Mouse (Mus musculus) heart, embryonic 16.5 days (tissue): ENCODE measurements around the gene Mustn1. TPM values are rescaled to one million over a fixed set of nuclear protein-coding genes. Genes with fewer than 3 reads are reported as not detected.

Source experiments
- polyA plus RNA-seq: library from polyadenylated mRNA; unstranded; fragments of >200 nt; fragmentation: Nextera tagmentation; extraction: Ambion mirVana; gene quantifications from 2 replicates; pipeline ENCODE4 v1.2.1, GENCODE M21; 2015

The Mustn1 gene
- polyA plus RNA-seq, 1 experiment from 2014 or later = 4.6 TPM

Other genes starting within 250 kb of the Mustn1 start
- 11.0 and 11.3 TPM in 2 replicates for gene Rft1, start 224.8 kb upstream of the Mustn1 start, polyA plus RNA-seq
- gene Sfmbt1, start 164.4 kb upstream of the Mustn1 start, polyA plus RNA-seq = 9.2 and 9.5 TPM in 2 replicates
- gene Tmem110, start 53.6 kb upstream of the Mustn1 start, polyA plus RNA-seq = 13.2 and 15.0 TPM in 2 replicates
- 0.38 and 0.41 TPM in 2 replicates for gene Itih4, start 7.3 kb downstream of the Mustn1 start, polyA plus RNA-seq
- gene Itih3, start 44.6 kb downstream of the Mustn1 start, polyA plus RNA-seq = 1.1 and 1.5 TPM in 2 replicates
- 0.05 and 0.10 TPM in 2 replicates for gene Itih1, start 64.1 kb downstream of the Mustn1 start, polyA plus RNA-seq
- gene Nek4, start 72.2 kb downstream of the Mustn1 start, polyA plus RNA-seq = 5.6 and 7.2 TPM in 2 replicates
- gene Glt8d1, start 122.2 kb downstream of the Mustn1 start, polyA plus RNA-seq = 43.7 and 45.2 TPM in 2 replicates
- 337 and 339 TPM in 2 replicates for gene Spcs1, start 122.5 kb downstream of the Mustn1 start, polyA plus RNA-seq
- gene Pbrm1, start 139.9 kb downstream of the Mustn1 start, polyA plus RNA-seq = 97.9 and 98.3 TPM in 2 replicates
- 53.1 and 63.0 TPM in 2 replicates for gene Gnl3, start 140.0 kb downstream of the Mustn1 start, polyA plus RNA-seq
- gene Smim4, start 249.8 kb downstream of the Mustn1 start, polyA plus RNA-seq = 90.4 and 95.8 TPM in 2 replicates